Mouse (Mus musculus) MEL (cell line): ENCODE results near the gene Areg. TPM values are rescaled to one million over a fixed set of nuclear protein-coding genes. Genes with fewer than 3 reads are reported as not detected.

Experiments used
- DNase-seq: peaks from one replicate; pipeline ENCODE4 v3.0.0; 2011; ENCODE audit warnings: low read depth, low spot score
- H3K27ac ChIP-seq: 2 replicates; pipeline ENCODE4 v1.5.1; 2012; ENCODE audit warnings: low read depth, mild to moderate bottlenecking, control low read depth, low read length, moderate library complexity; ENCODE audit not compliant: control insufficient read depth
- H3K27me3 ChIP-seq, 2 experiments: fragments of 150-350 bp in 1 of 2; sonication (generic) in 1 of 2; 2 replicates each; pipeline ENCODE4 v1.6.1; 2012; ENCODE audit warnings: low read length in 2 of 2, mild to moderate bottlenecking in 2 of 2, improper control_type of control experiment in 1 of 2, moderate library complexity in 1 of 2; ENCODE audit not compliant: insufficient read depth in 2 of 2, control insufficient read depth in 1 of 2
- H3K36me3 ChIP-seq, 2 experiments: 2 replicates each; pipeline ENCODE4 v1.6.1; 2012 to 2014; ENCODE audit warnings: low read length in 2 of 2, improper control_type of control experiment in 1 of 2, inconsistent platforms in 1 of 2, mild to moderate bottlenecking in 1 of 2; ENCODE audit not compliant: insufficient read depth in 2 of 2, control insufficient read depth in 1 of 2
- H3K4me1 ChIP-seq, 2 experiments: fragments of 150-350 bp in 1 of 2; sonication (generic) in 1 of 2; 2 replicates each; pipeline ENCODE4 v1.6.1; 2012; ENCODE audit warnings: low read length in 2 of 2, improper control_type of control experiment in 1 of 2, mild to moderate bottlenecking in 1 of 2; ENCODE audit not compliant: insufficient read depth in 2 of 2, control insufficient read depth in 1 of 2
- H3K4me3 ChIP-seq, 2 experiments: fragments of 150-350 bp in 1 of 2; sonication (generic) in 1 of 2; 2 replicates each; pipeline ENCODE4 v1.5.1; 2012; ENCODE audit warnings: low read depth in 2 of 2, low read length in 2 of 2, mild to moderate bottlenecking in 2 of 2, moderate library complexity in 2 of 2, control low read depth in 1 of 2, improper control_type of control experiment in 1 of 2; ENCODE audit not compliant: control insufficient read depth in 1 of 2, insufficient read depth in 1 of 2
- H3K79me2 ChIP-seq: 2 replicates; pipeline ENCODE4 v1.6.1; 2012; ENCODE audit warnings: mild to moderate bottlenecking, low read length, moderate library complexity; ENCODE audit not compliant: control insufficient read depth, poor library complexity, insufficient read depth
- H3K9ac ChIP-seq: 2 replicates; pipeline ENCODE4 v1.6.1; 2012; ENCODE audit warnings: low read depth, mild to moderate bottlenecking, control low read depth, low read length, moderate library complexity; ENCODE audit not compliant: control insufficient read depth, poor library complexity, severe bottlenecking
- H3K9me3 ChIP-seq: fragments of 150-350 bp; sonication (generic); replicated peaks from 2 replicates; pipeline ENCODE4 v1.6.1; 2012; ENCODE audit warnings: mild to moderate bottlenecking, low read length, improper control_type of control experiment, moderate library complexity; ENCODE audit not compliant: insufficient read depth
- BHLHE40 ChIP-seq: IDR thresholded peaks from 2 replicates; pipeline ENCODE4 v1.6.1; 2012; ENCODE audit warnings: low read depth, mild to moderate bottlenecking, inconsistent platforms, low read length, improper control_type of control experiment, borderline replicate concordance
- CHD2 ChIP-seq: IDR thresholded peaks from 2 replicates; pipeline ENCODE4 v1.6.1; 2011; ENCODE audit warnings: low read length, improper control_type of control experiment
- EP300 ChIP-seq, 2 experiments: IDR thresholded peaks; 2 replicates each; pipeline ENCODE4 v1.6.1; 2011; ENCODE audit warnings: improper control_type of control experiment in 2 of 2, low read length in 2 of 2, low read depth in 1 of 2, mild to moderate bottlenecking in 1 of 2
- ETS1 ChIP-seq: IDR thresholded peaks from 2 replicates; pipeline ENCODE4 v1.6.1; 2012; ENCODE audit warnings: low read depth, mild to moderate bottlenecking, inconsistent platforms, low read length, improper control_type of control experiment, moderate library complexity
- GATA1 ChIP-seq: IDR thresholded peaks from 2 replicates; pipeline ENCODE4 v1.6.1; 2011; ENCODE audit warnings: low read depth, low read length, improper control_type of control experiment
- HCFC1 ChIP-seq: IDR thresholded peaks from 2 replicates; pipeline ENCODE4 v1.6.1; 2012; ENCODE audit warnings: low read depth, mild to moderate bottlenecking, inconsistent platforms, low read length, improper control_type of control experiment, moderate library complexity
- JUND ChIP-seq: IDR thresholded peaks from 2 replicates; pipeline ENCODE4 v1.6.1; 2011; ENCODE audit warnings: low read depth, mild to moderate bottlenecking, improper control_type of control experiment, low read length
- KAT2A ChIP-seq: conservative IDR thresholded peaks from 2 replicates; pipeline ENCODE4 v1.6.1; 2012; ENCODE audit warnings: low read depth, low read length, improper control_type of control experiment, inconsistent platforms
- MAFK ChIP-seq: IDR thresholded peaks from 2 replicates; pipeline ENCODE4 v1.6.1; 2011; ENCODE audit warnings: low read depth, mild to moderate bottlenecking, low read length, improper control_type of control experiment, borderline replicate concordance
- MAX ChIP-seq: IDR thresholded peaks from 2 replicates; pipeline ENCODE4 v1.6.1; 2011; ENCODE audit warnings: low read length, improper control_type of control experiment
- MYB ChIP-seq: IDR thresholded peaks from 2 replicates; pipeline ENCODE4 v1.6.1; 2011; ENCODE audit warnings: mild to moderate bottlenecking, low read depth, low read length, improper control_type of control experiment
- MYC ChIP-seq: IDR thresholded peaks from 2 replicates; pipeline ENCODE4 v1.6.1; 2011; ENCODE audit warnings: low read depth, mild to moderate bottlenecking, low read length, improper control_type of control experiment, moderate library complexity
- NRF1 ChIP-seq: IDR thresholded peaks from 2 replicates; pipeline ENCODE4 v1.6.1; 2014; ENCODE audit warnings: low read depth, mild to moderate bottlenecking, inconsistent platforms, low read length, improper control_type of control experiment, moderate library complexity; ENCODE audit not compliant: poor library complexity, insufficient read depth, severe bottlenecking
- POLR2AphosphoS2 ChIP-seq: IDR thresholded peaks from 2 replicates; pipeline ENCODE4 v1.6.1; 2011; ENCODE audit warnings: low read length, improper control_type of control experiment
- POLR2AphosphoS5 ChIP-seq: IDR thresholded peaks from 2 replicates; pipeline ENCODE4 v1.6.1; 2012; ENCODE audit warnings: low read depth, borderline replicate concordance, mild to moderate bottlenecking, inconsistent platforms, low read length, moderate library complexity, mixed read lengths
- SIN3A ChIP-seq: IDR thresholded peaks from 2 replicates; pipeline ENCODE4 v1.6.1; 2012; ENCODE audit warnings: low read length, improper control_type of control experiment, inconsistent platforms
- SMC3 ChIP-seq: IDR thresholded peaks from 2 replicates; pipeline ENCODE4 v1.6.1; 2011; ENCODE audit warnings: low read depth, low read length, improper control_type of control experiment
- TAL1 ChIP-seq: IDR thresholded peaks from 2 replicates; pipeline ENCODE4 v1.6.1; 2012; ENCODE audit warnings: mild to moderate bottlenecking, inconsistent platforms, low read length, moderate library complexity, mixed read lengths
- TBP ChIP-seq: IDR thresholded peaks from 2 replicates; pipeline ENCODE4 v1.8.0; 2011; ENCODE audit warnings: low read depth, low read length, improper control_type of control experiment
- TCF12 ChIP-seq: IDR thresholded peaks from 2 replicates; pipeline ENCODE4 v1.6.1; 2014; ENCODE audit warnings: low read depth, mild to moderate bottlenecking, inconsistent platforms, low read length, improper control_type of control experiment, moderate library complexity
- UBTF ChIP-seq: IDR thresholded peaks from 2 replicates; pipeline ENCODE4 v1.6.1; 2012; ENCODE audit warnings: low read depth, mild to moderate bottlenecking, inconsistent platforms, low read length, improper control_type of control experiment, moderate library complexity, borderline replicate concordance; ENCODE audit not compliant: insufficient read depth
- USF2 ChIP-seq, 2 experiments: IDR thresholded peaks; 2 replicates each; pipeline ENCODE4 v1.6.1; 2011 to 2012; ENCODE audit warnings: improper control_type of control experiment in 2 of 2, low read length in 2 of 2, borderline replicate concordance in 1 of 2, inconsistent platforms in 1 of 2, low read depth in 1 of 2, mild to moderate bottlenecking in 1 of 2; ENCODE audit not compliant: insufficient read depth in 1 of 2
- ZC3H11A ChIP-seq: IDR thresholded peaks from 2 replicates; pipeline ENCODE4 v1.6.1; 2012; ENCODE audit warnings: low read depth, mild to moderate bottlenecking, inconsistent platforms, low read length, improper control_type of control experiment
- ZKSCAN1 ChIP-seq: IDR thresholded peaks from 2 replicates; pipeline ENCODE4 v1.6.1; 2012; ENCODE audit warnings: low read depth, mild to moderate bottlenecking, inconsistent platforms, low read length, improper control_type of control experiment, moderate library complexity
- ZMIZ1 ChIP-seq: IDR thresholded peaks from 2 replicates; pipeline ENCODE4 v1.6.1; 2012; ENCODE audit warnings: low read depth, mild to moderate bottlenecking, inconsistent platforms, low read length, improper control_type of control experiment, moderate library complexity
- ZNF384 ChIP-seq: IDR thresholded peaks from 2 replicates; pipeline ENCODE4 v1.6.1; 2012; ENCODE audit warnings: low read depth, mild to moderate bottlenecking, inconsistent platforms, low read length, improper control_type of control experiment
- polyA plus RNA-seq, 2 experiments: library from polyadenylated mRNA; stranded (reverse) in 1 of 2; unstranded in 1 of 2; fragments of >175 nt in 1 of 2; fragments of >200 nt in 1 of 2; gene quantifications; 2 replicates each; pipeline versions ENCODE4 v1.2.1 to v1.2.4; 2012; ENCODE audit warnings: low replicate concordance in 2 of 2, low read depth in 1 of 2; ENCODE audit not compliant: insufficient read length in 2 of 2, insufficient read depth in 1 of 2, missing spikeins in 1 of 2
- total RNA-seq: library from RNA; depleted of rRNA; stranded (reverse); fragments of 300-350 nt; gene quantifications from 2 replicates; pipeline ENCODE4 v1.2.3, GENCODE M21; 2012

The Areg gene
- total and polyA plus RNA-seq, 3 experiments = not detected

- no peak for DNase-seq
- Histone ChIP-seq H3K36me3 (no peaks in the 10 kb centered on the region), H3K27me3 (no peaks in the 10 kb centered on the region), H3K9me3 (no peaks in the 10 kb centered on the region), H3K9ac (no peak overlapping the region), H3K27ac (no peak overlapping the region), H3K4me3 (no peak overlapping the region), H3K79me2 (no peaks in the 10 kb centered on the region), H3K4me1 (no peaks in the 10 kb centered on the region)
- TF ChIP-seq MYC (no peak), KAT2A (no peak), SIN3A (no peak), NRF1 (no peak), MAX (no peak), GATA1 (no peak), EP300 (IDR thresholded peaks at IDR 0.05; ENCODE audit: low read depth in 1 of 2, low read length in 2 of 2) (no peak), POLR2AphosphoS5 (no peak), POLR2AphosphoS2 (no peak), TAL1 (no peak), SMC3 (no peak), CHD2 (no peak), ZC3H11A (no peak), ZMIZ1 (no peak), TCF12 (no peak), HCFC1 (no peak), UBTF (no peak), ZNF384 (no peak), ETS1 (no peak), ZKSCAN1 (no peak)
These were observed 20.8 kb upstream of the Areg start for GRCm38 (mm10) chr5:91118618-91119017.

GRCm38 (mm10) chr5:91123404-91123803 is 16.0 kb upstream of the Areg start:
- Histone ChIP-seq H3K27me3 (peaks cover 0 to under 1% of the 10 kb centered on the region in 2 experiments; a peak in 1 of 4 replicates), H3K4me3 (no peak overlapping the region), H3K9ac (no peak overlapping the region), H3K4me1 (no peaks in the 10 kb centered on the region), H3K36me3 (no peaks in the 10 kb centered on the region), H3K27ac (no peak overlapping the region), H3K9me3 (no peaks in the 10 kb centered on the region), H3K79me2 (no peaks in the 10 kb centered on the region)
- no peak for DNase-seq
- TF ChIP-seq MYB = no peak
- no peak for TF ChIP-seq CHD2
- TF ChIP-seq TCF12 = no peak
- TF ChIP-seq ETS1 = no peak
- no peak for TF ChIP-seq KAT2A
- TF ChIP-seq POLR2AphosphoS5 = no peak
- no peak for TF ChIP-seq TBP
- no peak for TF ChIP-seq SIN3A
- no peak for TF ChIP-seq MAFK
- no peak for TF ChIP-seq USF2 (IDR thresholded peaks at IDR 0.05; ENCODE audit: borderline replicate concordance in 1 of 2, insufficient read depth in 1 of 2, low read depth in 1 of 2, low read length in 2 of 2)
- TF ChIP-seq SMC3 = no peak
- no peak for TF ChIP-seq JUND
- TF ChIP-seq MYC = no peak
- no peak for TF ChIP-seq BHLHE40
